Mouse (Mus musculus) kidney, adult 11 months (tissue): Measurements from ENCODE around the gene Uncx.

Experiments
- DNase-seq: peaks from one replicate; pipeline ENCODE4 v3.0.0; 2022

The Uncx gene

GRCm38 (mm10) chr5:139543214-139543613 lies at the start of gene Uncx:
Gene Uncx, plus strand, starts transcription at chr5:139543494.
- no peak for DNase-seq

GRCm38 (mm10) chr5:139493690-139494089 lies 49.6 kb upstream of the Uncx start:
- no peak for DNase-seq

GRCm38 (mm10) chr5:139495019-139495669 lies 48.1 kb upstream of the Uncx start:
- DNase-seq, result no peak

GRCm38 (mm10) chr5:139496939-139497338 lies 46.4 kb upstream of the Uncx start:
- no peak for DNase-seq

GRCm38 (mm10) chr5:139498791-139499190 lies 44.5 kb upstream of the Uncx start:
- DNase-seq, result peak; percentile 61

- no peak for DNase-seq
These were observed 41.0 kb upstream of the Uncx start for GRCm38 (mm10) chr5:139502281-139502680.

- peak; percentile 66 for DNase-seq
These were observed 38.2 kb upstream of the Uncx start for GRCm38 (mm10) chr5:139505073-139505606.

- DNase-seq, result no peak
These were observed 37.1 kb upstream of the Uncx start for GRCm38 (mm10) chr5:139506207-139506606.

- peak; percentile 20 for DNase-seq
These were observed 32.5 kb upstream of the Uncx start for GRCm38 (mm10) chr5:139510682-139511366.

- no peak for DNase-seq
These were observed 31.1 kb upstream of the Uncx start for GRCm38 (mm10) chr5:139512201-139512600.

GRCm38 (mm10) chr5:139516281-139516680 lies 27.0 kb upstream of the Uncx start:
- no peak for DNase-seq

- no peak for DNase-seq
These were observed 23.0 kb upstream of the Uncx start for GRCm38 (mm10) chr5:139520069-139520834.

GRCm38 (mm10) chr5:139521987-139522386 lies 21.3 kb upstream of the Uncx start:
- no peak for DNase-seq

- no peak for DNase-seq
These were observed 14.4 kb upstream of the Uncx start for GRCm38 (mm10) chr5:139528851-139529250.

- no peak for DNase-seq
These were observed 7.8 kb upstream of the Uncx start for GRCm38 (mm10) chr5:139535386-139535919.

- DNase-seq, result no peak
These were observed 6.9 kb upstream of the Uncx start for GRCm38 (mm10) chr5:139536211-139536910.

GRCm38 (mm10) chr5:139536911-139537738 lies 6.2 kb upstream of the Uncx start:
- no peak for DNase-seq

GRCm38 (mm10) chr5:139537739-139538135 lies 5.6 kb upstream of the Uncx start:
- no peak for DNase-seq

- no peak for DNase-seq
These were observed 1.9 kb upstream of the Uncx start for GRCm38 (mm10) chr5:139541151-139542042.

GRCm38 (mm10) chr5:139542043-139542365 lies 1.3 kb upstream of the Uncx start:
- no peak for DNase-seq

GRCm38 (mm10) chr5:139542556-139542955 lies 738 bp upstream of the Uncx start:
- no peak for DNase-seq
